Mouse (Mus musculus): ENCODE results near the gene Kcnma1.

DNA sequence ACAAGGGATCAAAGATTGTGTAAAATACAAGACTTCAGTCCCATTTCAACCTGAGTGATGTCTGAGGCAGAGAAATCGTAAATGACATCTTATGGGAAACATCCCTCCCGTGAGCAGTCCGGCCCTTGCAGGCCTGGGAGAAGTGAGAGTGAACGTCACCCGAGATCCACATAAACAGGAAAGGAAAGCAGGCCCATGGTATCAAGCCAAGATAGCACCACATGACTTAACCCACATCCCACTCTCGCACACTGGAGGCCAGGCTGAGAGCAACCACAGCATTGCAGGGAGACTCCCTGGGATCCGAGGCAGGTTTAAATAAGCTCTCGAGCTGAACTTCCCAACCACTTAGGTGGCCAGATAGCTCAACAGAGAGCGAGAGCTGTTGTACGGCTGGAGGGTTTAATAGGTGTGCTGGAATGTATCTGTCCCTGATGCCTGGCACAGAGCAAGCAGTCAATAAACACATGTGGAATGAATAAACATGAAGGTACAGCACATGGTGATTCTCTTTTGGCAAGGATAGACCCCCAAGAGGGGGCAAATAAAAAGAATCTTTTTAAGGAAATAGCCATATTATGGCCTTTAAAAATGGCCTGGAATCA lies 493.1 kb downstream of the Kcnma1 start:
- TF ChIP-seq CTCF (IDR thresholded peaks at IDR 0.05; ENCODE audit: insufficient read depth, low read depth, low read length) (no peak), POLR2A (IDR thresholded peaks at IDR 0.05; ENCODE audit: insufficient read depth, low read depth, low read length) (no peak)

Measured in olfactory bulb, adult 2 months (tissue).